Mouse (Mus musculus) C2C12 (cell line): ENCODE results near the gene Ppp1r26. TPM values are rescaled to one million over a fixed set of nuclear protein-coding genes. Genes with fewer than 3 reads are reported as not detected.

ENCODE experiments used
- H3K27me3 ChIP-seq: one replicate; pipeline ENCODE4 v1.6.1; 2011; ENCODE audit not compliant: control insufficient read depth, insufficient read depth, insufficient read length
- H3K36me3 ChIP-seq: one replicate; pipeline ENCODE4 v1.6.1; 2011; ENCODE audit not compliant: control insufficient read depth, insufficient read depth
- H3K4me3 ChIP-seq: one replicate; pipeline ENCODE4 v1.5.1; 2011; ENCODE audit warnings: mild to moderate bottlenecking, control low read depth; ENCODE audit not compliant: poor library complexity, insufficient read depth, severe bottlenecking
- H3K79me2 ChIP-seq: one replicate; pipeline ENCODE4 v1.6.1; 2011; ENCODE audit not compliant: control insufficient read depth, insufficient read depth
- H3K79me3 ChIP-seq: one replicate; pipeline ENCODE4 v1.6.1; 2011; ENCODE audit warnings: low read depth, control low read depth
- H3ac ChIP-seq: one replicate; pipeline ENCODE3; 2011; ENCODE audit warnings: low read depth; ENCODE audit not compliant: control insufficient read depth, insufficient read length
- CEBPB ChIP-seq: IDR thresholded peaks from one replicate; pipeline ENCODE4 v1.6.1; 2011; ENCODE audit warnings: low read depth, mild to moderate bottlenecking, control low read depth, moderate library complexity
- CTCF ChIP-seq: IDR thresholded peaks from one replicate; pipeline ENCODE4 v1.5.1; 2011; ENCODE audit not compliant: control insufficient read depth, insufficient read depth, insufficient read length
- FOSL1 ChIP-seq: IDR thresholded peaks from one replicate; pipeline ENCODE4 v1.8.0; 2011; ENCODE audit warnings: mild to moderate bottlenecking, low read length; ENCODE audit not compliant: poor library complexity, insufficient read depth, severe bottlenecking
- MAX ChIP-seq: IDR thresholded peaks from one replicate; pipeline ENCODE4 v1.6.1; 2011; ENCODE audit warnings: mild to moderate bottlenecking, control low read depth
- MYOD1 ChIP-seq: IDR thresholded peaks from one replicate; pipeline ENCODE4 v1.6.1; 2011; ENCODE audit warnings: low read depth; ENCODE audit not compliant: control insufficient read depth, insufficient read length
- MYOG ChIP-seq: IDR thresholded peaks from one replicate; pipeline ENCODE4 v1.6.1; 2011; ENCODE audit not compliant: control insufficient read depth, insufficient read length; ENCODE audit errors: extremely low read depth
- USF1 ChIP-seq: IDR thresholded peaks from one replicate; pipeline ENCODE4 v1.6.1; 2011; ENCODE audit warnings: low read depth, mild to moderate bottlenecking, control low read depth, moderate library complexity
- polyA plus RNA-seq: library from polyadenylated mRNA; unstranded; fragments of >200 nt; fragmentation: generic; extraction: Trizol; gene quantifications from one replicate; pipeline ENCODE4 v1.2.1, GENCODE M21; 2012; ENCODE audit warnings: missing spikeins

The Ppp1r26 gene
- polyA plus RNA-seq, 1 experiment = 0.01 TPM

GRCm38 (mm10) chr2:28496671-28497070 lies 50.1 kb downstream of the Ppp1r26 start, which contains the start of gene Gbgt1:
Gene Gbgt1 (plus strand): TSS chr2:28496891.
- H3K4me3 ChIP-seq = no peak within 1 kb of the TSS
- H3ac ChIP-seq = no peak within 1 kb of the TSS
- TF ChIP-seq MYOD1 = no peak
- H3K27me3 ChIP-seq = no peaks in the 10 kb centered on the region
- H3K79me3 ChIP-seq = no peaks in the 10 kb centered on the region
- H3K79me2 ChIP-seq = no peaks in the 10 kb centered on the region
- no peaks in the 10 kb centered on the region for H3K36me3 ChIP-seq

- Histone ChIP-seq H3K4me3 (no peak overlapping the region), H3ac (no peak overlapping the region), H3K79me2 (no peaks in the 10 kb centered on the region), H3K27me3 (no peaks in the 10 kb centered on the region), H3K36me3 (no peaks in the 10 kb centered on the region), H3K79me3 (no peaks in the 10 kb centered on the region)
- TF ChIP-seq MYOD1 = no peak
- TF ChIP-seq MAX = no peak
- no peak for TF ChIP-seq CEBPB
- no peak for TF ChIP-seq USF1
- no peak for TF ChIP-seq FOSL1
- no peak for TF ChIP-seq MYOG
- no peak for TF ChIP-seq CTCF
These were observed 51.0 kb downstream of the Ppp1r26 start for GRCm38 (mm10) chr2:28497561-28497960.

GRCm38 (mm10) chr2:28498431-28498830 lies 51.8 kb downstream of the Ppp1r26 start:
- no peaks in the 10 kb centered on the region for H3K27me3 ChIP-seq
- no peak overlapping the region for H3K4me3 ChIP-seq
- TF ChIP-seq MYOG (no peak), USF1 (no peak), MAX (no peak), MYOD1 (no peak), CTCF (no peak), CEBPB (no peak), FOSL1 (no peak)
- H3K79me3 ChIP-seq = no peaks in the 10 kb centered on the region
- H3K36me3 ChIP-seq = no peaks in the 10 kb centered on the region
- no peaks in the 10 kb centered on the region for H3K79me2 ChIP-seq
- H3ac ChIP-seq = no peak overlapping the region

GRCm38 (mm10) chr2:28502987-28503386 lies 56.4 kb downstream of the Ppp1r26 start:
- Histone ChIP-seq H3ac (no peak overlapping the region), H3K36me3 (no peaks in the 10 kb centered on the region), H3K79me2 (no peaks in the 10 kb centered on the region), H3K79me3 (no peaks in the 10 kb centered on the region), H3K4me3 (no peak overlapping the region), H3K27me3 (peaks cover 15% of the 10 kb centered on the region)
- TF ChIP-seq USF1 (no peak), MAX (no peak), FOSL1 (no peak), MYOD1 (no peak), MYOG (no peak), CEBPB (no peak), CTCF (no peak)

DNA sequence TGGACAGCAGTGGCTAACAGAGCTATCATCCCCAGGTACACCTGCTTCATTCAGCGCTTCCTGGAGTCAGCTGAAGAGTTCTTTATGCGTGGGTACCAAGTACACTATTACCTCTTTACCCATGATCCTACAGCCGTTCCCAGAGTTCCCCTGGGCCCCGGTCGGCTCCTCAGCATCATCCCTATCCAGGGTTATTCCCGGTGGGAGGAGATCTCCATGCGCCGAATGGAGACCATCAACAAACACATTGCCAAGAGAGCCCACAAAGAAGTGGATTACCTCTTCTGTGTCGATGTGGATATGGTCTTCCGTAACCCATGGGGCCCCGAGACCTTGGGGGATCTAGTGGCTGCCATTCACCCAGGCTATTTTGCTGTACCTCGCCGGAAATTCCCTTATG lies 58.1 kb downstream of the Ppp1r26 start:
- Histone ChIP-seq H3K4me3 (no peak overlapping the region), H3K79me2 (no peaks in the 10 kb centered on the region), H3ac (no peak overlapping the region), H3K36me3 (no peaks in the 10 kb centered on the region), H3K27me3 (peaks cover 19% of the 10 kb centered on the region), H3K79me3 (no peaks in the 10 kb centered on the region)
- TF ChIP-seq FOSL1 (no peak), MAX (no peak), USF1 (no peak)

Other genes with a start within 250 kb of the Ppp1r26 start
- gene 1700007K13Rik, start 19.5 kb downstream of the Ppp1r26 start, polyA plus RNA-seq = 0.68 TPM
- gene Mrps2, start 21.3 kb downstream of the Ppp1r26 start, polyA plus RNA-seq = 30.4 TPM
- gene Gbgt1, start 50.1 kb downstream of the Ppp1r26 start, polyA plus RNA-seq = not detected
- not detected for gene Gm10134, start 59.3 kb downstream of the Ppp1r26 start, polyA plus RNA-seq
- 10.5 TPM for gene Ralgds, start 66.3 kb downstream of the Ppp1r26 start, polyA plus RNA-seq
- not detected for gene Cel, start 116.6 kb downstream of the Ppp1r26 start, polyA plus RNA-seq
- gene Gtf3c5, start 137.0 kb downstream of the Ppp1r26 start, polyA plus RNA-seq = 28.1 TPM
- gene Gfi1b, start 175.2 kb downstream of the Ppp1r26 start, polyA plus RNA-seq = not detected
- 6.9 TPM for gene Tsc1, start 194.4 kb downstream of the Ppp1r26 start, polyA plus RNA-seq